Mouse (Mus musculus) cerebral cortex, adult 2 months (tissue): ENCODE measurements around the gene 1110008P14Rik.

Source experiments
- WGBS: fragments of 180-500 bp; shearing (Covaris S2); methylation state at CpG from one replicate; pipeline ENCODE4 v1.1.7; 2018; 5-methylcytosine and 5-hydroxymethylcytosine counted together

Gene 1110008P14Rik

DNA sequence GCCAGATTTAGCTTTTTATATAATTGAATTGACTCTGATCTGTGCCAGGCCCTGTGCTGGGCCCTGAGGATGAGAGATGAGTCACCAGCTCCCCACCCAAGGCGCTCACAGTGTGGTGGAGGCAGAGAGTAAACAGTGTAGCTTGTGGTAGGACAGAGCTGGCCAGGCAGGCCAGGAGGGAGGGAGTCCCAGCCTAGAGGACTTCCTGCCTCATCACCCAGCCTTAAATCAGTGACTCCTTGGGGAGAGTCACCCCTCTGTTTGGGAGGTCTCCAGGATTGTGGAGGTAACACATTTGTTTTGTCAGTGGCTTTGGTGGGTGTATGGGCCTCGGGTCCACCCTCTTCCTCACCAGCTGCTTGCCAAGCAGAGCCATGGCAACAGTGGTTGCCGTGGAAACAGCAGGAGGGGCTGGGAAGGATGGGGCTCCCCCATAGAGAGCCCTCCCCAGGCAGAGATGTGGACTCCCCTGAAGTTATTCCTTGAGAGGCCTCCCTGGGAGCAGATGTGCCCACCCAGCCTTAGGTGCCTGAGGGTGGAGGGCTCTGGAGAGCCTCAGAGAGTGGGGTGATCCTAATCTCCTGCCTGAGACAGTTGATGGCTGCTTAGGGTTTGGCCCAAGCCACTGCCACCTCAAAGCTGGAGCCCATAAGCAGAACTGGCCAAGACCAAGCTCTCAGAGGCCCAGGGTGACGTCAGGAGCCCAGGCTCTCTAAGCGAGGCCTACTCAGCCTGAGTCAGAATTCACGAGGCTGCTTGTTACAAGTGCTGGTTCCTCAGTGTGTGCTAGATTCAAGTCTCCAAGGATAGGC is 39.0 kb downstream of the 1110008P14Rik start:
- 34% methylated on average over 6 of the region's 6 CpGs for WGBS

- WGBS, result 49% methylated on average over 4 of the region's 4 CpGs
Measured at GRCm38 (mm10) chr2:32342039-32342438, 39.7 kb downstream of the 1110008P14Rik start.

DNA sequence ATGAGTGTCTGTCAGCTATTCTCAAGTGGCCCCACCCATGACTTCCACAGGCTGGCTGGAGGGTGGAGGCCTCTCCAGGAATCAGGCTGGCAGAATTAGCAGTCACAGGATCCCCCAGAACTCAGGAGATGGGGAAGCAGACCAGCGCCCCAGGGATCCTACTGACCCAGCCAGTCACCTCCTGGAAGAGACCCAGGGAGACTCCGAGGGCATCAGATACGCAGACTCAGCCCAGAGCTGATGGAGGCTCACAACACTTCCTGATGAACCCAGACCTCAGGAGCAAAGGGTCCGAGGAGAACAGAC is 40.2 kb downstream of the 1110008P14Rik start:
- 83% methylated on average over 4 of the region's 4 CpGs for WGBS

GRCm38 (mm10) chr2:32340836-32341633 is 40.7 kb downstream of the 1110008P14Rik start:
- WGBS, result 62% methylated on average over 13 of the region's 13 CpGs

DNA sequence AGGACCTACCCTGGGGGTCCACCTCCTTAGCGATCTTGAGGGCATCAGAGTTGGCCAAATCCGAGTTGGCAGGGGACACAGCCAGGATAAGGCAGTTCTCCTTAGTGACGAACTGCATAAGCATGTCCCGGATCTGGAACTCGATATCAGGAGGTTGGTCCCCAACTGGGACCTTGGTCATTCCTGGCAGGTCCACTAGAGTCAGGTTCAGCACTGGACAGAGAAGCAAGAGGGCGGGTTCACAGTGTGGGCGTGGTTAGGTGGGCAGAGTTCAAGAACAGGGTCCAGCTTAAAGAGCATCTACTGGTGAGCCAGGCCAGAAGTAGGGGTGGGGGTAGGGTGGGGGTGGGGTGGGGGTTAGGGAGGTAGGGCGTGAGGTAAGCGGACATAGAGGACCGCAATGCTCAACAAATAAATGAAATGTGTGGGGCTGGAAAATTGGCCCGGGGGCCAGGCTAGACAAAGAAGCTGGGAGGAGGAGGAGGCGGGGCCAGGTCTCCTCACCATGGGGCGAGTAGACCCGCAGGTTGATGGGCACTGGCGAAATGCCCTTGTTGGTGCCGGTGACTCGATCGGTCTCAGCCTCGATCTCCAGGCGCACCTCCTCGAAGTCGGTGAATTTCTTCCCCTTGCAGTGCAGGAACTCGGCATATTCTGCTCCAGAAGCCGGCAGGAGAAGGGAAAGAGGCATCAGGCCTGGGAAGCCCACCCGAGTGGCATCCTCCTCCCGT is 41.7 kb downstream of the 1110008P14Rik start:
- 49% methylated on average over 26 of the region's 26 CpGs for WGBS

DNA sequence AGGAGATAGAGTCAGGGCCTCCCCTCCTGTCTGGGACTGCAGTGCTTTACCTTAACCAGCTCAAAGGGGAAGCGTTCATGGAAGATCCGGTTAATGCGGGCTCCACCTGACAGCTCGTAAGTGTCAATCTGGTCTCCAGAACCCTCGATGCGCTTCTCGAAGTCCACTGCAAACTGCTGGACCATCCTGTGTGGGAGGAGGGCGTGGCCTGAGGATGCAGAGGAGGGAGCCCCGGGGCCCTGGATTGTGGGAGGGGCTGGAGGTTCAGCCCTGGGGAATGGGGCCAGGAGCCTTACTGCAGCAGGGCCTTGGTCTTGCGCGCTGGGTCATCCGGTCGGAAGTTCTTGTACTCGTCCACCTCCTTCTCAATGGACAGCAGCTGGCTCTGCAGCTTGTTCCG is 45.9 kb downstream of the 1110008P14Rik start:
- 57% methylated on average over 15 of the region's 15 CpGs for WGBS

DNA sequence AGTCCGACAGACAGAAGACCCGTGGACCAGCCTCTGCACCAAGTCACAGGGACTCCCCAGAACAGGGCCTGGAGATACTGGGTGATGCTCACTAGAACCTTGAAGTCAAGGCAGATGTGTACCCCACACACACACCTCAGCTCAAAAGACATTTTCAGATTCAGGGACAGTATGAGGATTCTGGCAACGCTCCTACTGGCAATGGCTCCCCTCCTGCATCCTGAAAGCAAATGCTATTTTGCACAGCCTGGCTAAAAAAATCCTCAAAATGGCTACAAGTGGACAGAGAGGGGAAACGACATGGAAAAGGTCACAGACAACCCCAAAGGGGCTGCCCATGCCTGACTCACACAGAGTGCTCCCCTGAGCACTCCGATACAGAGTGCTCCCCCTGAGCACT is 49.6 kb downstream of the 1110008P14Rik start:
- 63% methylated on average over 5 of the region's 5 CpGs for WGBS

DNA sequence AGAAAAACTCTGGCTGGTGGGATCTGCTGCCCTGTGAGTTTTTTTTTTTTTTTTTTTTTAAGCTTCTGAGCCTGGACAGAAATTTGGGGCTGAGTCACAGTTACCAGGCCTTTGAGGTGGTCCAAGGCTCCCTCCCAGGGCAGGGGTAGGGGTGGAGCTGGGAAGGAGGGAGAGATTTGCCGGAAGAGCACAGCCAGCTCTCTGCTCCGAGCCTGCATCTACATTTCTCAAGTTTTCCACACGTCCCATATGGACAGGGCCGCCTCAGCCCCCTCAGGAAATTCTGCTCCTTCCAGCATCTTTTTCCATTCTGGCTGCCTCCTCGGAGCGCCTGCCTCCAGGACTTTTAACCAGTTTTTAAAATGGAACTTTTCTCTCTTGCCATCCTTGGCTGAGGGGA is 52.2 kb downstream of the 1110008P14Rik start:
- WGBS, result 44% methylated on average over 6 of the region's 6 CpGs

- WGBS, result 56% methylated on average over 13 of the region's 13 CpGs
Measured at GRCm38 (mm10) chr2:32328911-32329460, 52.8 kb downstream of the 1110008P14Rik start.

DNA sequence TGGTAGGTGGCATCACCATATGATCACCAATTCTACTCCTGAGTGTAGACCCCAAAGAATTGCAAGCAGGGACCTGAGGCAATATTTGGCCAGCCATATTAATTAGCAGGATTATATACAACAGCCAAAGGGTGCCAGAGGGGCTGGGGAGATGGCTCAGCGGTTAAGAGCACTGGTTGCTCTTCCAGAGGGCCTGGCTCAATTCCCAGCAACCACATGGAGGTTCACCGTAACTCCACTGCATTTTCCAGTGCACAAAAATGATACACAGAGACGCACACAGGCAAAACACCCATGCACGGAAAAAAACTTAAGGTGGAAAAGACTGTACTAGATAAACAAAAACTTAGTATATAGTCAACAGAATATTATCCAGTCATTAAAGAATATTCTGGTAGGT is 54.5 kb downstream of the 1110008P14Rik start:
- WGBS, result 41% methylated on average over 4 of the region's 4 CpGs
